12 mouse cellular contexts compared by ENCODE assay signal in the genomic region with DNA sequence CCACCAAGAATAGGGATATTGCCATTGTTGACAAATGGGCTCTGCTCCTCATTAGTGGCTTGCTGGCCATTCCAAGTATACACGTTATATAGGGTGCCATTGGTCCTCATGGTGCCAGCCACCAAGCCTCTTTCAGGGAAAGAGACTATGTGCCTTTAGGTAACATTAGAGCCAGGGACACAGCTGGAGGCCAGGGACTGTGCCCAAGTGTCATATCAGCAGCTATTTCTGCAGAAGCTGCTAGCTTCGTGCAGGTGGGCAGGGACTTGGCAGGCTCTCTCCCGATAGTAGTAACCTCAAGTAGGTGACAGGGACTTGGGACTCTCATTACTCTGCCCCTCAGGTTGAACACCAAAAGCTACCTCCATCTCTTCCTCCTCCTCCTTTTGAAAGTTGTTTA.
"Had no signal": no experiment of that assay in that cellular context is flagged by ENCODE, and none has a peak within 500 bp of the region (broad histone marks: within the 10 kb centered on the region; RNA-seq: fewer than 3 reads in every experiment).

No protein-coding gene starts in this region.

- DNase-seq: gastrocnemius, postnatal 14 days; heart, adult 2 months; heart, postnatal 14 days; heart, postnatal 4 days; kidney, adult 18-20 months; kidney, adult 8-10 months; kidney, postnatal 10 days; kidney, postnatal 25 days; kidney, postnatal 4 days; liver; liver, embryonic 13.5 days; liver, postnatal 0 days had no signal
